Mouse (Mus musculus) heart, adult 18-20 months (tissue): ENCODE results near the gene Dda1. TPM values are rescaled to one million over a fixed set of nuclear protein-coding genes. Genes with fewer than 3 reads are reported as not detected.
A peak's percentile ranks its signal among the peaks of the same experiment; 100 is the strongest.

ENCODE experiments used
- DNase-seq, 2 experiments: peaks; one replicate each; pipeline ENCODE4 v3.0.0; 2021 to 2022; ENCODE audit warnings: mixed read lengths in 1 of 2
- total RNA-seq, 2 experiments: library from RNA; stranded (reverse); gene quantifications; 2 replicates each; pipeline ENCODE4 v1.2.3; 2021

The Dda1 gene
- total RNA-seq, 2 experiments from 2014 or later: 31.4 to 32.1 TPM

GRCm38 (mm10) chr8:71468001-71468400 is 998 bp upstream of the Dda1 start:
- no peak for DNase-seq

- peak; percentile 61 to 62 for DNase-seq
Observed at GRCm38 (mm10) chr8:71469411-71469810, 412 bp downstream of the Dda1 start.

GRCm38 (mm10) chr8:71470146-71470912 is 1.3 kb downstream of the Dda1 start:
- no peak for DNase-seq

GRCm38 (mm10) chr8:71470913-71471255 is 1.9 kb downstream of the Dda1 start:
- no peak for DNase-seq

GRCm38 (mm10) chr8:71471861-71472260 is 2.9 kb downstream of the Dda1 start:
- DNase-seq: no peak

DNA sequence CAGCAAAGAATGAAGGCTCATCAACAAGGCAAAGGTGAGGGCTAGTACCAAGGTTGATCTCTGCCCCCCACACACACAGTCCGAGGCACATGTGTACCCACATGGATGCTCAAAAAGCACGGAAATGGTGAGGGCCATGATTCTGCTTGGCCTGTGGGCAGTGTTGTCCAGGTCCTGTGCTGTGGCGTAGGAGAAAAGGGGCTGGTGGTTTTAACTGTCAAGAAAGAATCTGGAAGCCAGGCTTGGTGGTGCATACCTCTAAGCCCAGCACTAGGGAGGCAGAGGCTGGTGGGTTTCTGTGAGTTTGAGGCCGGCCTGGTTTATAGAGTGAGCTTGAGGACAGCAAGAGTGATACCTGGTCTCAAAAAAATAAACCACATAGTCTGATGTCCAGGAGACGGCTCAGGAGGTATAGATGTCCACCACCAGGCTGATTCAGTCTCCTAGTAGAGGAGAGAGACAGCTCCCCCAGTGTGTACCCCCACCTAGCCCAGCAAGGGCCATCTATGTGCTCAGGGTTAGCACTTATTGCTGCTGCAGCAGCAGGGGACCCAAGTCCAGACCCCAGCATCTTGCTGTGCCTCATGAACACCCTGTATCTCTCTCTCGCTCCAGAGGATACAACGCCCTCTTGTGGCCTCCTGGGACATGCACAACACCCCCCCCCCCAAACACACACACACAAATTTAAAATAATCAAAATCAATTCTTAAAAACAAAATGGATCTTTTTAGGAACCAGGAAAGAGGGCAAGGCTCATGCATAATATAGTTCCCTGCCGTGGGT is 3.8 kb downstream of the Dda1 start:
- no peak for DNase-seq

DNA sequence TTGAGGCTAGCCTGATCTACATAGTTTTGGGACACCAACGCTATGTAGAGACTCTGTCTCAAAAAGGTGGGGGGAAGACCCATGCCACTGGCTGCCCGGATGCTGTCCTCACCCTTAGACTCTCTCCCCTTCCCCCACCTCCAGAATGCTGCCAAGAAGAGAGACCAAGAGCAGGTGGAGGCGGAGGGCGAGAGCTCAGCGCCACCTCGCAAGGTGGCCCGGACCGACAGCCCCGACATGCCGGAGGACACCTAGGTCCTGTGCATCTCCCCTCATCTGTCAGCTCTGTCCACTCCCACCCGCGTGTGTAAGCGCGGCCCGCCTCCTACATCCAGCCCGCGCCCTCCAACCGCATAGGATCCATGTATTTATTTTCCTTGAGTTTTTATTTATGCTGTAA is 5.3 kb downstream of the Dda1 start:
- no peak for DNase-seq

DNA sequence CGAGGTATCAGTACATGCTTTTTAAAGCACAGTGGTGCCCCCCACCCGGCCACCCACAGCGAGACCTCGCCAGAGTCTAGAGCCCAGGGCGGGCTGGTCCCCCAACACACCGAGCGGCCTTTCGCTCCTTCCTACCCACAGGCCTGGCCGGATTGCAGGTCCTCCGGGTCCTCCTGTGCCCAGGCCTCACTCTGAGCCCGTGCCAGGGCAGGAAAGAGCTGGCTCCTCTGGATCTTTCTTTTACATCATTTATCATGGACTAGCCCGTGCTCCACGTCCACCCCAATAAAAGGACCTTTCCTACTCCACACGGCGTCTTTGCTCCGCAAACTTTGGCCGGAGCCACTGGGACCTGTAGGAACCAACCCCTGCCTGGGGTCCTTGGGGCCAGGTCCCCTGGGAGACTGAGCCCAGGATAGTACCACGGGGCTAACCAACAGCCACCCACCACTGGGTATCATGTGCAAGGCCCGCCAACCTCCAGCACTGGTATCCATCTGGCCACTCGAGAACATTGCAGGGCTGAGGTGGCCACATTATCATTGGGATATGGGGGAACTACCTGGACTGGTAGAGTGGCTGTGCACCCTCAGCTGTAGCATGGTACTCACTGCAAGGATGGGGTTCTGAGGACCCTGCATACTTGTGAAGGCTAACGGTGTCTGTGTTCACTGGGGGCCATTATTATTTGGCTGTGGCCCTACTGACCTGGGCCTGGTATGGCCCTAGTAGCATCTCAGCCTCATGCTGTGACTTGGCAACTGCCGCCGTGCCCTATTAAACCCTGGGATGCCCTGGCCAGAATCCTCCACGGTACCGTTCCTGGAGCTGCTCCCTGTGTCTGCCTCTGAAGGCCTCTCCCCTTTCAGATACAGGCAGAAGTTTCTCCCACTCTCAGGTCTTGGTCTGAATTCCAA is 6.0 kb downstream of the Dda1 start:
- no peak for DNase-seq

DNA sequence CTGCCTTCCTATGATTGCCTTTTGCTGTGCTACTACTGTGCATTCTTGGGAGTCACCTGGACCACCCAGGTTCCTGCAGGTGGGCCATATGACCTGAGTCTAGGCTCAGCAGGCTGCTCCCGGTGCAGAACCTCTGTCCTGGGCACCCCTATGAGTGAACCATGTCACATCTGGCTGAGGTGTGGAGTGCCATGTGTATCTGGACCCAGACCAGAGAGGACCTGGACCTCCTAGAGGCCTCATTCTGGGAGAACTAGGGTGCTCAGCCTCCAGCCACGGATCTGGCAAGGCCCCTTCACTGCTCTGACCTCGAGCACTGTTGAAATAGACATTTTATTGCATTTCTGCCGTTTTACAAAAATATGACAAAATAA is 6.7 kb downstream of the Dda1 start:
- DNase-seq: no peak

- DNase-seq: peak; percentile 84 to 89
Observed at GRCm38 (mm10) chr8:71476099-71476940, 7.3 kb downstream of the Dda1 start.

DNA sequence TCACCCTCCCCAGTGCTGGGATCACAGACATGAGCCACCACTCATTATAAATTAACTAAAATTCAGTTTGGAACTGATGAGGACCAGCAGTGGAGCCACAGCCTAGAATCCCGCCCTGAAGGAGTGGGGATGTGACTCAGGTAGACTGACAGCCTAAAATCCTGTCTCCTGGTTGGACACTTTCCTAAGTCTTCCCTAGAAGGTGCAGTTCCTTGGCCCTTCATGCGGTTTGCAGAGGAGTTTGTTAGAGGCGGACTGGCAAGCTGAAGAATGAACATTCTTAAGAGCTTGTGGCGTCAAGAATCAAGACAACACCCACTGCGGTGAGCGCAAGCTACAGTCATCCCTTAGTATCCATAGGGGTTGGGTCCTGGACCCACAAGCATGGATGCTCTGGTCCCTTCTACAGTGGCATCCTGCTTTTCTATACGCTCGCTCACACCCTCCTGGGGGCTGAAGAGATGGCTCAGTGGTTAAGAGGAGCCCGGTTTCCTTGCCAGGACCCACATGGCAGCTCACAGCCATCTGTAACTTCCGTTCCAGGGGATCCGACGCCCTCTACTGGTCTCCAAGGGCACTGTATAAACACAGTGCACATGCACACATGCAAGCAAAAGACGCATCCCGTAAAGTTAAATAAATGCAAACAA is 8.3 kb downstream of the Dda1 start:
- DNase-seq: no peak

- no peak for DNase-seq
Observed at GRCm38 (mm10) chr8:71478943-71479342, 9.9 kb downstream of the Dda1 start.

DNA sequence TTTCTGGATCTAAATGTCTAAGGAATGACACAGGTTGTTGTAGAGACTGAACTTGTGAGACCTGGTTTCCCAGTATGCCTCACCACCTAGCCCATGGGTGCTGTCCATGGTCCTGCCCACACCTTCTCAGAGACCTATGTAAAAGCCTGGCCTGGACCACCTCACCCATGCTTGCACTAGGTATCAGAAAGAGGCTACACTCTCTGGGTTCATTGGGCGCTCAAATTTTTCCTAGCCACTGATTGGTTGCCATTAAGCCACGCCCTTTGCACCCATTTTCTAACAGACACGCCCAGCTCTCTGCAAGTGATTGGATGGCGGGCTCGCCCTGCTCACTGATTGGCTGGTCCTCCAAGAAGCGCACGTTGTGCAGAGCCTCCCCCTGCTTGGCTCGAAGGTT is 14.9 kb downstream of the Dda1 start:
- DNase-seq: peak in 1 of 2 experiments; percentile 48

GRCm38 (mm10) chr8:71484736-71485135 is 15.7 kb downstream of the Dda1 start:
- DNase-seq: no peak

DNA sequence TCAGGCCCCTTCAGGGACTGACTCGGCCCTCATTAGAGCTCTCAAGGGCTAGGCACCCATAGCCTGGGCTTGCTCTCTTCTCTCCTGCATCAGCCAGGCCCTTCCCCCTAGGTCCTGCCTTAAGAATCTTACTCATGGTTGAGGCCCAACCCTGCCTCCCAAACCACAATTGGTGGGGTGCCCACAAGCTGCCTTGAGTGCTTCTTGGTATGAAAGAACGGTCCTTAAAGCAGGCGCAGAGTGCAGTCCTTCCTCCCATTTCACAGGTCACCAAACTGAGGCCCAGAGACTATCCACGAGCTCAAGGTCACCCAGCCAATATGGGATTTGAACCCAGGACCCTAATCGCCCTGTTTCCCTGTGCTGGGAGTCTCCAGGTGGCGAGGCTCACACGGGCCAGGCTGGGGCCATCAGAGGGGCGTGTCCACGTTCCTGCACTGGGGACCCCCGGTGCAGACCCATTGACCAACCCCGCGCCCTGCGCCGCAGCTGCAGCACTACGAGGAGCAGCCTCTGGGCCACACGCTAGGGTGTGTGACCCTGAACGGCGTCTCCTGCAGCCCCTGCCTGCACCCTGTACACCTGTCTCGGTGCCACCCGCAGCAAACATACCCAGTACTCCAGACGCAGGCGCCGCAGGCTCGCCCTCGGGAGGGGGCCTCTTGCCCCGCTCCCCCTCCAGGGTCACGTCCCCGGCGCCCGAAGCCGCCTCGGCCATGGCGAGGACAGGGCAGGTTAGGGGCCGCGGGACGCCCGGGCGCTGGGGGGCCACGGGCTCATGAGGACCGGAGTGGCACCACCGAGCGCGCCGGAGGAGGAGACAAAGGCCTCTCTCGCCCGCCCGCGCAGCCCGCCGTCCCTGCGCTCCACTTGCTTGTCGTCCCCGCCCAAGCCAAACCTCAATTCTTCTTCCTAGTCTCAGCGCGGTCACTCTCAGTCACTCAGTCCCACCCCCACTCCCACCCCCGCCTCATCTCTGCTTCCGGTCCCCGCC is 16.4 kb downstream of the Dda1 start, which contains the start of gene Ano8:
Ano8 (minus strand) TSS at position 822 of the 994 bp plus-strand sequence.
- peak; percentile 89 to 91 for DNase-seq

- peak in 1 of 2 experiments; percentile 56 for DNase-seq
Observed at GRCm38 (mm10) chr8:71486136-71486529, 17.1 kb downstream of the Dda1 start.

GRCm38 (mm10) chr8:71487691-71488445 is 18.9 kb downstream of the Dda1 start, which contains the start of gene Gtpbp3:
Gene Gtpbp3 (plus strand): TSS chr8:71488103.
- DNase-seq: peak; percentile 89 to 91

GRCm38 (mm10) chr8:71488454-71488853 is 19.5 kb downstream of the Dda1 start:
- peak; percentile 95 to 96 for DNase-seq

GRCm38 (mm10) chr8:71495039-71495438 is 26.0 kb downstream of the Dda1 start:
- peak; percentile 91 to 92 for DNase-seq
